Mouse (Mus musculus): ENCODE measurements around the gene Olfr1351. TPM values are rescaled to one million over a fixed set of nuclear protein-coding genes. Genes with fewer than 3 reads are reported as not detected.

Olfr1351 gene
- polyA plus RNA-seq (2015; fragmentation: Illumina TruSeq; extraction: RNeasy Lipid Tissue Mini Kit (QIAGEN cat#74804); ENCODE audit: insufficient read depth, low replicate concordance): not detected

GRCm38 (mm10) chr10:79012172-79012571, at the start of gene Olfr1351:
Olfr1351 (plus strand) TSS chr10:79012472.

GRCm38 (mm10) chr10:78963009-78963408, 49.3 kb upstream of the Olfr1351 start, which contains the start of gene Olfr1353:
Olfr1353 (plus strand) TSS chr10:78963309.

DNA sequence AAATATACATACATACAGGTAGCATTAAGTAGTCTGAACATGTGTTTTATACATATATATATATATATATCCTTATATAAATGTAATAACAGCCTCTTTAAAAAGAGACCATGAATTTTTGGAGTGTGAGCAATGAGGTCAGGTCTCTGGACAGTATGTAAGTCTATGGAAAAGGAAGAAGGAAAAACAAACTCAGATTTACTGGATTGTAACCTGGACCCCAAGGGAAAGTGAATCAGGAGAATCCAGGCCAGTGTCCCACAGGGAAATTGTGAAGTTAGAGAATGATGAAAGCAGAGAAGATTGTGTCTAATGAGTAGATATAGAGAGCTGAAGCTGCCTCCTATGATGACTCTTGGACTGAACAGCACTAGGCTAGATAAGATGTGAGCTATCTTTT, 31.5 kb upstream of the Olfr1351 start, which contains the start of gene Olfr1352:
Gene Olfr1352 (plus strand): TSS at position 301 of the 400 bp plus-strand sequence.

DNA sequence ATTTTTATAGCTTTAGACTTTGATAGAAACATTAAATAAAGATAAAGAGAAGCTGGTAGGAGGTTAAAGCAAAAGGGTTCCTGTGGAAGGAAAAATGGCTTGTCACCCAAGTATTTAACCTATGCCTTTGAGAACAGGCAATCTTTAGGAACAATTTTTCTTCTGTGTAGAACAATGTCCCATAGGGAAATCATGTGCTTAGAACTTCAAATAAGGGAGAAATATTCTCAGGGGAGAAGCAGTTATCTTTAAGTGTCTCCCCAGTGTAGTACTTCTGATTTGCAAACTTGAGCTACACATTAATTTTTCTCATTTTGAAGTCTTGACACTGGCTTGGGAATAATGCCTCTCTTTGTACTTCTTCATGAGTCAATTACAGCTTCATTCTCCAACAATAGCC, 16.2 kb downstream of the Olfr1351 start, which contains the start of gene Olfr57:
Gene Olfr57 (plus strand): TSS at position 301 of the 400 bp plus-strand sequence.

Other genes starting within 250 kb of the Olfr1351 start
- not detected for gene Slc1a6, start 232.0 kb upstream of the Olfr1351 start, polyA plus RNA-seq (2015; fragmentation: Illumina TruSeq; extraction: RNeasy Lipid Tissue Mini Kit (QIAGEN cat#74804); ENCODE audit: insufficient read depth, low replicate concordance)
- gene Olfr1356, start 160.3 kb upstream of the Olfr1351 start, polyA plus RNA-seq (2015; fragmentation: Illumina TruSeq; extraction: RNeasy Lipid Tissue Mini Kit (QIAGEN cat#74804); ENCODE audit: insufficient read depth, low replicate concordance): not detected
- gene Olfr1355, start 136.9 kb upstream of the Olfr1351 start, polyA plus RNA-seq (2015; fragmentation: Illumina TruSeq; extraction: RNeasy Lipid Tissue Mini Kit (QIAGEN cat#74804); ENCODE audit: insufficient read depth, low replicate concordance): not detected
- not detected for gene Olfr1354, start 99.3 kb upstream of the Olfr1351 start, polyA plus RNA-seq (2015; fragmentation: Illumina TruSeq; extraction: RNeasy Lipid Tissue Mini Kit (QIAGEN cat#74804); ENCODE audit: insufficient read depth, low replicate concordance)
- not detected for gene Olfr8, start 61.8 kb upstream of the Olfr1351 start, polyA plus RNA-seq (2015; fragmentation: Illumina TruSeq; extraction: RNeasy Lipid Tissue Mini Kit (QIAGEN cat#74804); ENCODE audit: insufficient read depth, low replicate concordance)
- gene Olfr1353, start 49.2 kb upstream of the Olfr1351 start, polyA plus RNA-seq (2015; fragmentation: Illumina TruSeq; extraction: RNeasy Lipid Tissue Mini Kit (QIAGEN cat#74804); ENCODE audit: insufficient read depth, low replicate concordance): not detected
- not detected for gene Olfr1352, start 31.4 kb upstream of the Olfr1351 start, polyA plus RNA-seq (2015; fragmentation: Illumina TruSeq; extraction: RNeasy Lipid Tissue Mini Kit (QIAGEN cat#74804); ENCODE audit: insufficient read depth, low replicate concordance)
- not detected for gene Olfr57, start 16.3 kb downstream of the Olfr1351 start, polyA plus RNA-seq (2015; fragmentation: Illumina TruSeq; extraction: RNeasy Lipid Tissue Mini Kit (QIAGEN cat#74804); ENCODE audit: insufficient read depth, low replicate concordance)
- 28.6 TPM for gene 2610008E11Rik, start 85.1 kb downstream of the Olfr1351 start, polyA plus RNA-seq (2015; fragmentation: Illumina TruSeq; extraction: RNeasy Lipid Tissue Mini Kit (QIAGEN cat#74804); ENCODE audit: insufficient read depth, low replicate concordance)
- gene Vmn2r80, start 136.3 kb downstream of the Olfr1351 start, polyA plus RNA-seq (2015; fragmentation: Illumina TruSeq; extraction: RNeasy Lipid Tissue Mini Kit (QIAGEN cat#74804); ENCODE audit: insufficient read depth, low replicate concordance): not detected
- gene Vmn2r81, start 235.2 kb downstream of the Olfr1351 start, polyA plus RNA-seq (2015; fragmentation: Illumina TruSeq; extraction: RNeasy Lipid Tissue Mini Kit (QIAGEN cat#74804); ENCODE audit: insufficient read depth, low replicate concordance): not detected

Measured in spleen, adult 10 weeks (tissue).